Mouse (Mus musculus) natural killer cell, adult 2 months (primary cell): Measurements from ENCODE around the gene Lbhd1.

Experiments
- DNase-seq, 2 experiments: peaks; one replicate each; pipeline ENCODE4 v3.0.0; 2022; ENCODE audit warnings: low spot score in 2 of 2

Lbhd1 gene

DNA sequence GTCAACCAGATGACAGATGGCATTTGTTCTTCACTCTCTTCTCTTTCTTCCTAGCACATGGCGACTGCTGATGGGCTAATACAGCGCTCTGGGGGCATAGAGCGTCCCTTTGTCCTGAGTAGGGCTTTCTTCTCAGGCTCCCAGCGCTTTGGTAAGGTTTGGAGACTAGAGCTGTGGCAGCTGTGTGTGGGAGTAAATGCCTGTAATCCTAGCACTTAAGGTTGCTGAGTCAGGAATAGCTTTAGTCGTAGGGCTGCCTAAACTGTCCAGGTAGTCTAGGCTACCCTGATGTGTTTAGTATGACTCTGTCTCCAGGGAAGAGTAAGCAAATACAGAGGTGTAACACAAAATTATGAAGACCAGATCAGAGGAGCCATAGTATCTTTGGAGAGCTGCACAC is 28.3 kb downstream of the Lbhd1 start:
- DNase-seq, result no peak

DNA sequence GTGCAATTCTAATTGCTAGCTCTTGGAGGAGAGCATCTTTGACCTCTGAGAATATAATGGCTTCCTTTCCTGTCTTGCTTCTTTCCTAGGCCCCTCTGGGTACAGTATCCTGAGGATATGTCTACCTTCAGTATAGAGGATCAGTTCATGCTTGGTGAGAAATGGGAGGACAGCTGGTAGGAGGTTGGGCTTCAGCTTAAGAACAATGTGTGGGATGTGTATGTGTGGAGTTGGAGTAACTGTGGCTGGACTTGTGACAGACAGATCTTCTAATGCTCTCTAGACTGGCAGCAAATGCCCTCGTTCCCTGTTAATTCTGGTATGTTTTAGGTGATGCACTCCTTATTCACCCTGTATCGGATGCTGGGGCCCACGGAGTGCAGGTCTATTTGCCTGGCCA is 30.7 kb downstream of the Lbhd1 start:
- DNase-seq, result no peak

- DNase-seq, result no peak
Observed at GRCm38 (mm10) chr19:8919000-8919399, 35.5 kb downstream of the Lbhd1 start.

GRCm38 (mm10) chr19:8919684-8920072 is 36.1 kb downstream of the Lbhd1 start:
- DNase-seq, result no peak

- peak; percentile 87 to 93 for DNase-seq
Observed at GRCm38 (mm10) chr19:8920073-8920736, 36.7 kb downstream of the Lbhd1 start, which contains the start of gene B3gat3. TSS of gene B3gat3 (plus strand) at chr19:8920374.

DNA sequence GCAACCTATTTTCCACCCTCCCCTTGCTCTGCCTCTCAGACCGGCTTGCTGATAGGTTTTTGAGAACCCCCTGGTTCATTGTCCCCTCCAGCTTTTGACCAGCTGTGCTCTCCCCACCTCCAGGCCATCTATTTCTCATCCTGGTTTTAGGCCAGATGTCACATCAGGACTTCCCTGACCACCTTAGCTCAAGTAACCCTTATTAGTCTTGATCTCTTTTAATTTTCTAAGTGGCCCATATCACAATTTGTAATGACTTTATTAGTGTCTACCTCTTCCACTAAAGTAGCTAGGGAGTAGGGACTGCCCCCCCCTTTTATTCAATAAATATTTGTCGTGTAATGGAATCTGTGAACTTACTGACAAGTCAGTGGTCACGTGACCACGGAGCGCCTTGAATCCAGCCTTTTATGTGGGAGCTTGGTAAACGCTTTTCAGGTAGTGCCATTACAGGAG is 37.3 kb downstream of the Lbhd1 start:
- no peak for DNase-seq

DNA sequence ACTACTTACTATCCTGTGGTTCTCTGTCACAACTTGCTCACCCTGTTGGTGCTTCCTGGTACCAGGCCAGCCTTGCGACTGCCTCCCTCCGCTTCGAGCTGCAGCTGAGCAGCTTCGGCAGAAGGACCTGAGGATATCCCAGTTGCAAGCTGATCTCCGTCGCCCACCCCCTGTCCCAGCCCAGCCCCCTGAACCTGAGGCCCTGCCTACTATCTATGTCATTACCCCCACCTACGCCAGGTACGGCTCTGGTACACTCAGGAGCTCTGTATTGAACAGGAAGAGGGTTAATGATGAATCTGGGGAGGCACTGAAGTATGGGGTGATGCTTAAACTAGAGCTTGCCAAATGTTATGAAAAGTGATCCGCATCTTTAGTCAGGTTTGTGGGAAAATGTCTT is 38.2 kb downstream of the Lbhd1 start:
- no peak for DNase-seq

GRCm38 (mm10) chr19:8926766-8927165 is 43.2 kb downstream of the Lbhd1 start:
- peak; percentile 53 to 62 for DNase-seq

DNA sequence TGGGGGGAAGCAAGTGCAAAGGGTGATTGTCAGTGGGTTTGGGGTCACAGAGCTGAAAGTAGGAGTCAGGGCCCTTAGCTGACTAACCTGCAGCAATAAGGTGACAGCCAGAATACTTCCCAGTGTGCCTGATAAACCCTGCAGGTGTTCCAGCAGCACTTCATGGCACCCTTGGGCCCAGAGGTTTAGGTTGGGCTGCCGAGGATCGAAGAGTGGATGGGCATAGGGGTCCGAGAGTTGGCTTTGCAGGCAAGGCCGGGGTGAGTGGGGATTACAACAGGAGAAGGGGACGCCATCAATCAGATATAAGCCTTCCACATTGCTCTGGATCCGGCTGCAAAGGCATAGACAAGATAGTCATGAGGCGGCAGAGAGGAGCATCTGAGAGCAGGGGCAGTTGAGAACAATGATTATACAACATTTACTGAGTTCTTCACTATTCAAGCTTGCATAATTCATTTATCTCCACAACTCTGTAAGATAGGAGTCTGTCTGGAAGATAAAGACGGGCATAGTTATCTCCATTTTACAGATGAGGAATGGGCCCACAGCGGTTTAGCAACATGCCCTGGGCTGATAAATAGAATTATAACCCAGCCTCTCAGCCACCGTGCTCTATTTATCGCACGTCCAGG is 44.5 kb downstream of the Lbhd1 start:
- no peak for DNase-seq

DNA sequence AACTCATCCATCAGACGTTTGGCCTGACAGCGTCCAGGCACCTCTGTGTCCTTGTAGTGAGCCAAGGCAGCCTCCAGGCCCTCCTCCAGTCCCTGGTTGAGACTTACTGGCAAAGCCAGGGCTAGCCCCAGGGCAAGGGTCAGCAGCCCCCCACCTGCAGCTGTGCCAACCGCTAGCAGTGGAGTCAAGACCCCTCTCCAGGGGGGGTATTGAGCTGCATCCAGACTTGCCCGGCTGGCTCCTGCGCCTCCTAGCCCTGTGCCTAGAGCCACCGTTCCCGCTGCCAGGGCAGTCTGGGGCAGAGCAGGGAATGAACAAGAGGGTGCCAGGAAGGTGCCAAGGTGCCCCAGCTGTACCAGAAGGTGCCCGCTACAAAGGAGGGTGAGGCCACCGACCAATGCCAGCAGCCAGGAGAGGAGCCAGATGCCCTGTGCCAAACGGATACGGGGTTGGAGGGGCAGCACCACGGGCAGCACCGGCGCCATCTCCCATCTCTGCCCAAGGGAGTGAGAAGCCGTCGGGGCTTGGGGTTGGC is 45.2 kb downstream of the Lbhd1 start:
- no peak for DNase-seq

- DNase-seq, result peak; percentile 77 to 80
Observed at GRCm38 (mm10) chr19:8929224-8930088, 45.9 kb downstream of the Lbhd1 start, which contains the start of the genes Rom1 and Eml3. TSS of gene Rom1 (minus strand) at chr19:8929356. TSS of gene Eml3 (plus strand) at chr19:8929552.

DNA sequence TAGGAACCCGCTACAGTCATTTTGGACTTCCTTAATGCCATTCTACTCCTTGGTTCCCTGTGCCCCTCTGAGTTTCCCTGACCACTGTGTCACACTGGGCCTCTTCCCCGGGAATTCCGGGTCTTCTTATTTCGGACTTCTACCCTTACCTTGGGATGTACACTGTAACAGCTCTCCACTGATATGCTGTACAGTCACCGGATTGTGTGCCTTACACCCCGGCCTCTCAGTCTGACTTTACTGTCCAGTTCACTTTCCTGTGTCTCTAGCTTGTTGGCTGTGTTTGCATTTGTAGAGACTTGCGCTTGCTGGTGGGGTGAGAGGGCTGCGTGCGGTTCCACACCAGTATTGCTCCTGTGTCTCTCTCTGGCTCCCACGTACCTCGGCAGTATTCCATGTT is 46.6 kb downstream of the Lbhd1 start:
- DNase-seq, result no peak

GRCm38 (mm10) chr19:8930771-8931170 is 47.2 kb downstream of the Lbhd1 start:
- DNase-seq, result no peak

GRCm38 (mm10) chr19:8936736-8937135 is 53.2 kb downstream of the Lbhd1 start:
- no peak for DNase-seq

- DNase-seq, result no peak
Observed at GRCm38 (mm10) chr19:8940526-8941133, 57.1 kb downstream of the Lbhd1 start.

DNA sequence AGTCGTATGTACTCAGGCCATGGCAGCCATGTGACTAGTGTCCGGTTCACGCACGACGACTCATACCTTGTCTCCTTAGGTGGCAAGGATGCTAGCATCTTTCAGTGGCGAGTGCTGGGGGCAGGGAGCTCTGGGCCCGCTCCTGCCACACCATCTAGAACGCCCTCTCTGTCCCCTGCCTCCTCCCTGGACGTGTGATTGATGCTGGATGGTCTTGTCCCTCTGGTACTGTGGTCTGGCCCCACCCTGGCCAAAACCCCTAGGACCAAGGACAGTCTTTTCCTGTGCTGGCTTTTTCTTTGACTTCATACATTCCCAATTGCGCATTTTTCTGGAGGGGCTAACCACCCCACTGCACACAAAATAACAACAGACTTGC is 57.6 kb downstream of the Lbhd1 start:
- no peak for DNase-seq

GRCm38 (mm10) chr19:8941515-8942217 is 58.1 kb downstream of the Lbhd1 start, which contains the start of gene Mta2:
TSS of gene Mta2 (plus strand) at chr19:8941875.
- peak; percentile 95 to 96 for DNase-seq
